Mouse (Mus musculus): ENCODE measurements around the gene Mok.

GRCm38 (mm10) chr12:110779296-110779695, 61.4 kb downstream of the Mok start:
- TF ChIP-seq CTCF (conservative IDR thresholded peaks at IDR 0.05; ENCODE audit: low read length) = no peak
- TF ChIP-seq NANOG (IDR thresholded peaks at IDR 0.05; ENCODE audit: borderline replicate concordance, low read length) = no peak
